Mouse (Mus musculus) ES-E14 (cell line): ENCODE measurements around the gene Cacna2d2. TPM values are rescaled to one million over a fixed set of nuclear protein-coding genes. Genes with fewer than 3 reads are reported as not detected.

Experiments
- DNase-seq: peaks from one replicate; pipeline ENCODE4 v3.0.0-alpha.2; 2013; ENCODE audit warnings: low read depth, low spot score
- H3K27ac ChIP-seq: 2 replicates; pipeline ENCODE4 v1.5.1; 2012; ENCODE audit warnings: low read depth, mild to moderate bottlenecking, low read length, moderate library complexity, mixed read lengths; ENCODE audit not compliant: poor library complexity, insufficient read depth, severe bottlenecking
- H3K36me3 ChIP-seq: 2 replicates; pipeline ENCODE4 v1.6.1; 2012; ENCODE audit warnings: mild to moderate bottlenecking, low read length, moderate library complexity, mixed read lengths; ENCODE audit not compliant: control insufficient read depth, poor library complexity, insufficient read depth, severe bottlenecking
- H3K4me1 ChIP-seq, 2 experiments: fragments of 150-350 bp in 1 of 2; sonication (generic) in 1 of 2; 2 replicates each; pipeline ENCODE4 v1.6.1; 2012; ENCODE audit warnings: low read length in 2 of 2, mild to moderate bottlenecking in 1 of 2, mixed read lengths in 1 of 2; ENCODE audit not compliant: control insufficient read depth in 2 of 2, insufficient read depth in 2 of 2, poor library complexity in 1 of 2
- H3K4me3 ChIP-seq, 2 experiments: fragments of 150-350 bp in 1 of 2; sonication (generic) in 1 of 2; 2 replicates each; pipeline ENCODE4 v1.5.1; 2012; ENCODE audit warnings: low read length in 2 of 2, low read depth in 1 of 2, mild to moderate bottlenecking in 1 of 2, mixed read lengths in 1 of 2; ENCODE audit not compliant: insufficient read depth in 1 of 2, poor library complexity in 1 of 2, severe bottlenecking in 1 of 2
- H3K9ac ChIP-seq: 2 replicates; pipeline ENCODE4 v1.6.1; 2012; ENCODE audit warnings: low read depth, mild to moderate bottlenecking, low read length, mixed read lengths; ENCODE audit not compliant: poor library complexity, insufficient read depth, severe bottlenecking
- H3K9me3 ChIP-seq: fragments of 150-350 bp; sonication (generic); 2 replicates; pipeline ENCODE4 v1.6.1; 2012; ENCODE audit warnings: low read depth, mild to moderate bottlenecking, low read length; ENCODE audit not compliant: control insufficient read depth, insufficient read depth
- CHD2 ChIP-seq: IDR thresholded peaks from 2 replicates; pipeline ENCODE4 v1.6.1; 2014; ENCODE audit warnings: mild to moderate bottlenecking, low read depth, low read length, inconsistent platforms
- HCFC1 ChIP-seq: IDR thresholded peaks from 2 replicates; pipeline ENCODE4 v1.6.1; 2012; ENCODE audit warnings: low read length, inconsistent platforms, borderline replicate concordance; ENCODE audit not compliant: insufficient read depth
- MAFK ChIP-seq: IDR thresholded peaks from 2 replicates; pipeline ENCODE4 v1.6.1; 2014; ENCODE audit warnings: mild to moderate bottlenecking, low read depth, low read length, inconsistent platforms; ENCODE audit not compliant: insufficient read depth
- ZC3H11A ChIP-seq: IDR thresholded peaks from 2 replicates; pipeline ENCODE4 v1.6.1; 2012; ENCODE audit warnings: low read depth, mild to moderate bottlenecking, inconsistent platforms, low read length, borderline replicate concordance
- ZNF384 ChIP-seq: IDR thresholded peaks from 2 replicates; pipeline ENCODE4 v1.6.1; 2012; ENCODE audit warnings: low read depth, low read length, inconsistent platforms
- in situ Hi-C, 2 experiments: fragments of 600-800 bp; cut with MboI; formaldehyde crosslinking; loops; one replicate each; pipeline ENCODE4 v1.15.1; 2025; ENCODE audit warnings: low sequenced_read_pairs in 2 of 2, inconsistent platforms in 1 of 2; ENCODE audit not compliant: unreplicated experiment in 2 of 2
- total RNA-seq: library from RNA; depleted of rRNA; stranded (reverse); fragments of 300-350 nt; gene quantifications from 2 replicates; pipeline ENCODE4 v1.2.3, GENCODE M21; 2012

Cacna2d2 gene
- total RNA-seq, 1 experiment: 0.85 TPM

DNA sequence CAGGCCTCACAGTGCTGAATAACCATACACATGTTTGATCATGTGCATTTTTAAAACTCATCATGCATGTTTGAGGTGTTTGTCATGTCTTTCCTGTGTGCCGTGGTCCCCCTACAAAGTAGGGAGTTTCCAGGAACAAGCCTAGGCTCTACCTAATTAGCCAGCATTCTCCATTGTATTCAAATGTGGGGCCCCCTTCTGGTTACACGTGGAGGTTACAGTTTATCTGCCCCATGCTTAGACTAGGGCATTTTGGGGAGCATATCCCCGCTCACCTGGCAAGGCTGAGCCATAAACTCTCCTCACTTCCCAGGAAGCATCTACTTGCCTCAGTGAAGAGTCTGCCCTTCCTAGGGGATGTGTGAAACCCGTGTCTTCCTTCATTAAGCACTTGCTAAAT is 3.0 kb upstream of the Cacna2d2 start:
- TF ChIP-seq ZNF384 (no peak), ZC3H11A (no peak), MAFK (no peak), CHD2 (no peak), HCFC1 (no peak)
- no peak overlapping the region for H3K9ac ChIP-seq
- in situ Hi-C loops: no loop called here
- H3K27ac ChIP-seq: no peak overlapping the region
- H3K9me3 ChIP-seq: no peaks in the 10 kb centered on the region
- peaks cover 0 to 5% of the 10 kb centered on the region in 2 experiments; a peak in 2 of 4 replicates for H3K4me1 ChIP-seq
- DNase-seq: no peak
- no peak overlapping the region for H3K4me3 ChIP-seq
- no peaks in the 10 kb centered on the region for H3K36me3 ChIP-seq

- H3K36me3 ChIP-seq: no peaks in the 10 kb centered on the region
- H3K27ac ChIP-seq: no peak overlapping the region
- in situ Hi-C loops: no loop called here
- DNase-seq: no peak
- peaks cover 0 to 5% of the 10 kb centered on the region in 2 experiments; a peak in 2 of 4 replicates for H3K4me1 ChIP-seq
- H3K9me3 ChIP-seq: no peaks in the 10 kb centered on the region
- peak overlapping the region; percentile 86 to 93; a peak in 2 of 4 replicates for H3K4me3 ChIP-seq
- TF ChIP-seq ZC3H11A (no peak), HCFC1 (no peak), CHD2 (no peak), MAFK (no peak), ZNF384 (no peak)
- H3K9ac ChIP-seq: no peak overlapping the region
Measured at GRCm38 (mm10) chr9:107398968-107399367, 444 bp upstream of the Cacna2d2 start.

- Histone ChIP-seq H3K9me3 (no peaks in the 10 kb centered on the region), H3K4me1 (peaks cover 0 to 5% of the 10 kb centered on the region in 2 experiments; a peak in 2 of 4 replicates), H3K9ac (peak overlapping the region; percentile 78), H3K4me3 (peak overlapping the region; percentile 86 to 93), H3K27ac (no peak overlapping the region), H3K36me3 (no peaks in the 10 kb centered on the region)
- TF ChIP-seq HCFC1: no peak
- TF ChIP-seq ZC3H11A: no peak
- no peak for TF ChIP-seq MAFK
- no peak for TF ChIP-seq ZNF384
- no peak for TF ChIP-seq CHD2
- in situ Hi-C loops: no loop called here
- no peak for DNase-seq
Measured at GRCm38 (mm10) chr9:107400060-107400511, 674 bp downstream of the Cacna2d2 start.

GRCm38 (mm10) chr9:107400666-107401285 is 1.4 kb downstream of the Cacna2d2 start:
- no peak for DNase-seq
- TF ChIP-seq MAFK: no peak
- TF ChIP-seq CHD2: no peak
- no peak for TF ChIP-seq ZC3H11A
- no peak for TF ChIP-seq HCFC1
- no peak for TF ChIP-seq ZNF384
- no peak overlapping the region for H3K27ac ChIP-seq
- in situ Hi-C loops: no loop called here
- H3K9ac ChIP-seq: no peak overlapping the region
- H3K4me3 ChIP-seq: peak overlapping the region; percentile 86 to 93; a peak in 3 of 4 replicates
- H3K9me3 ChIP-seq: no peaks in the 10 kb centered on the region
- H3K4me1 ChIP-seq: peaks cover 0 to 5% of the 10 kb centered on the region in 2 experiments; a peak in 2 of 4 replicates
- H3K36me3 ChIP-seq: no peaks in the 10 kb centered on the region
